Mouse (Mus musculus) bone marrow macrophage, adult 2 months (primary cell): Measurements from ENCODE around the gene Rpl11.
A peak's percentile ranks its signal among the peaks of the same experiment; 100 is the strongest.

Experiments used
- CTCF ChIP-seq: IDR thresholded peaks from 2 replicates; pipeline ENCODE4 v1.5.1; 2012; ENCODE audit warnings: low read depth, mild to moderate bottlenecking, low read length, moderate library complexity
- POLR2A ChIP-seq: IDR thresholded peaks from 2 replicates; pipeline ENCODE4 v1.6.1; 2012; ENCODE audit warnings: mild to moderate bottlenecking, low read depth, low read length, borderline replicate concordance

GRCm38 (mm10) chr4:136053247-136053596 lies at the start of gene Rpl11:
- TF ChIP-seq POLR2A (peak; percentile 71; the same call in 1 of the 2 replicates), CTCF (peak; percentile 56)
